Comparison of ENCODE assay signal across 10 mouse cellular contexts in the genomic region with DNA sequence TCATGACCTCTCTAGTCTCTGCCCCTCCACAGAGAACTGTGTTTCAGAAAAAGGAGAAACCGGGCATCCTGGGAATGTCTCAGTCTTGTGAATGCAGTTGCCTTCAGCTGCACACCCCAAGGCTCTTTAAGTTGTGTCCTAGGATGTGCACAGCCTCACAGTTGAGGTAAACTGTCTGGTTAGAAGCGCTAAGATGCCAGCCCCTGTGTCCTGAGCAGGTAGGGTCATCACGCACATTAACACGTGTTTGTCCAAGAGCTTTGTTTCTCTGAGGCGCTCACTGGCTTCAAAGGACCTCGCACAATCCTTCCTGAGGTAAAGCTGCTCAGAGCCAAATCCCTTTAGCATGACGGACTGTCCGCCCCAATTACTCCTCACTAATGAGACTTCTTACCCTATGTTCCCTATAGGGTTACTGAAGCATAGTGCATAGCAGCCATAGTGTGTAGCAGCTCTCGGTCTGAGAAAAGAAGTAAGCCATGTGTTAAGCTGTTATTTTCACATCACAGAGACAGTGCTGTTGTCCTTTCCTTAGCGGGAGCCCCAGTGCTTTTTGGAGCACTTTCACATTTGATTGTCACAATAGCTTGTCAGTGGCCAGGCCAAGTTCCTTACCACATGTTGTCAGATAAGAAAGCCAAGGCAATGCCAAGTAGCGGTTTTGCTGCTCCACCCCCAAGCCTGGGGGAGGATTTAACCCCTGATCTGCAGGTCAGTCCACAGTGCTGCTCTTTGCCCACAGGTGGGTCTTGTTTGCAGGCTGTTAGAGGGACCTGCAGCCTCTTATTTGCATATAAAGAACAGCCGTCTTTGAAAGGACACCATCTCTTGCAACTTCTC.
DNase-seq lines count a peak whose midpoint lies in the region; ATAC-seq and TF ChIP-seq lines count a peak whose summit lies in the region.
"Had no signal": no experiment of that assay in that cellular context is flagged by ENCODE, and none has a peak within 500 bp of the region (broad histone marks: within the 10 kb centered on the region; RNA-seq: fewer than 3 reads in every experiment).

No protein-coding gene starts in this region.

- H3K9ac ChIP-seq in lung, embryonic 14.5 days, result no peak overlapping the region
- H3K9ac ChIP-seq in heart, embryonic 14.5 days (ENCODE audit: low read length), result 0 out of 2 replicates have a peak overlapping the region, but pooled peaks have one; percentile 16
- H3K9ac ChIP-seq: hindbrain, embryonic 15.5 days had no signal

- H3K4me2 ChIP-seq in lung, embryonic 14.5 days, result no peak overlapping the region
- H3K4me2 ChIP-seq in heart, embryonic 14.5 days (ENCODE audit: low read length), result no peak overlapping the region; the same call in 1 of the 2 replicates
- H3K4me2 ChIP-seq: hindbrain, embryonic 15.5 days had no signal

- H3K27ac ChIP-seq in lung, embryonic 14.5 days (ENCODE audit: low read depth), result peak overlapping the region; percentile 50; the same call in 1 of the 2 replicates
- H3K27ac ChIP-seq in heart, embryonic 14.5 days (replicated peaks in 1 of 2; ENCODE audit: control insufficient read depth in 1 of 2, insufficient read depth in 1 of 2, low read depth in 2 of 2, low read length in 2 of 2), result peak overlapping the region; percentile 38 to 88
- H3K27ac ChIP-seq: hindbrain, embryonic 15.5 days had no signal

- 60% methylated on average over 12 of the region's 12 CpGs for WGBS in lung, embryonic 14.5 days
- WGBS in lung, adult 2 months, result 68% methylated on average over 12 of the region's 12 CpGs
- WGBS in heart, embryonic 14.5 days, result 37% methylated on average over 12 of the region's 12 CpGs

- H3K4me3 ChIP-seq in lung, embryonic 14.5 days (ENCODE audit: low read depth, low read length), result no peak overlapping the region
- H3K4me3 ChIP-seq in lung, adult 2 months (replicated peaks; ENCODE audit: extremely low read depth, low read depth, low read length), result no peak overlapping the region
- no peak overlapping the region for H3K4me3 ChIP-seq in heart, embryonic 14.5 days (ENCODE audit: control insufficient read depth in 1 of 2, insufficient read depth in 1 of 2, low read depth in 1 of 2, low read length in 2 of 2)
- H3K4me3 ChIP-seq: hindbrain, embryonic 15.5 days had no signal

- no peak for ATAC-seq in lung, embryonic 14.5 days (ENCODE audit: insufficient read depth)
- ATAC-seq in heart, embryonic 14.5 days (ENCODE audit: insufficient number of reproducible peaks, insufficient read depth, low FRiP score, low read depth), result no peak
- ATAC-seq in megakaryocyte-erythroid progenitor cell, adult 5-6 weeks (replicated peaks; ENCODE audit: low FRiP score, low TSS enrichment, poor library complexity, severe bottlenecking), result peak; percentile 95

- TF ChIP-seq CTCF in lung, embryonic 14.5 days (IDR thresholded peaks at IDR 0.05; ENCODE audit: low read depth), result no peak
- no peak for TF ChIP-seq CTCF in lung, adult 2 months (IDR thresholded peaks at IDR 0.05; ENCODE audit: insufficient read depth, low read length)

- DNase-seq in lung, embryonic 14.5 days, result peak; percentile 47
- DNase-seq in lung, adult 2 months, result no peak
- DNase-seq in c-Kit-positive CD71-positive TER-119-negative erythroid progenitor cells, embryonic 14.5 days (ENCODE audit: low read depth), result peak; percentile 62
- DNase-seq in gastrocnemius, postnatal 4 days (ENCODE audit: low spot score in 2 of 2), result no peak
- DNase-seq in gastrocnemius, postnatal 36 days, result no peak
- no peak for DNase-seq in cerebellum, postnatal 4 days (ENCODE audit: low spot score in 2 of 2)
- DNase-seq: thymus, postnatal 25 days had no signal

- no peak for TF ChIP-seq POLR2A in lung, adult 2 months (IDR thresholded peaks at IDR 0.05; ENCODE audit: borderline replicate concordance, extremely low read depth, low read depth, low read length)

- intact Hi-C loops in gastrocnemius, postnatal 36 days (cut with DNase I), result no loop called here

- no peaks in the 10 kb centered on the region for H3K27me3 ChIP-seq in lung, embryonic 14.5 days (ENCODE audit: insufficient read depth, low read length)
- H3K27me3 ChIP-seq in heart, embryonic 14.5 days (ENCODE audit: control insufficient read depth, insufficient read depth, low read length), result no peaks in the 10 kb centered on the region
- H3K27me3 ChIP-seq: hindbrain, embryonic 15.5 days had no signal

- H3K9me3 ChIP-seq in lung, embryonic 14.5 days (ENCODE audit: low read depth, low read length), result no peaks in the 10 kb centered on the region
- no peaks in the 10 kb centered on the region for H3K9me3 ChIP-seq in heart, embryonic 14.5 days (ENCODE audit: control insufficient read depth, low read length)
- H3K9me3 ChIP-seq: hindbrain, embryonic 15.5 days had no signal

- peaks cover 69% of the 10 kb centered on the region for H3K36me3 ChIP-seq in lung, embryonic 14.5 days (ENCODE audit: insufficient read depth)
- peaks cover 74% of the 10 kb centered on the region for H3K36me3 ChIP-seq in heart, embryonic 14.5 days (ENCODE audit: control insufficient read depth, insufficient read depth, low read length)

- peaks cover 31% of the 10 kb centered on the region for H3K4me1 ChIP-seq in lung, embryonic 14.5 days (ENCODE audit: insufficient read depth)
- H3K4me1 ChIP-seq in lung, adult 2 months (ENCODE audit: control insufficient read depth, insufficient read depth, low read length), result peaks cover 12% of the 10 kb centered on the region
- H3K4me1 ChIP-seq in heart, embryonic 14.5 days (ENCODE audit: control insufficient read depth in 2 of 2, insufficient read depth in 2 of 2, low read length in 2 of 2), result peaks cover 52 to 86% of the 10 kb centered on the region in 2 experiments

Comparison
In these comparisons a context has a peak if more than half of its experiments do, and no peak if none do; other contexts are left out.
1. DNase-seq: peak in lung, embryonic 14.5 days (single experiment) and c-Kit-positive CD71-positive TER-119-negative erythroid progenitor cells, embryonic 14.5 days (single experiment); none in lung, adult 2 months (single experiment), gastrocnemius, postnatal 4 days (0 of 2), gastrocnemius, postnatal 36 days (0 of 2) and cerebellum, postnatal 4 days (0 of 2).